Mouse (Mus musculus): ENCODE data around the gene Tmem72. TPM values are rescaled to one million over a fixed set of nuclear protein-coding genes. Genes with fewer than 3 reads are reported as not detected.

Tmem72 gene
- 0.09 and 0.10 TPM in 2 replicates for polyA plus RNA-seq (2016; fragmentation: Nextera tagmentation; extraction: Ambion mirVana)

- no peaks in the 10 kb centered on the region for H3K36me3 ChIP-seq
- H3K4me2 ChIP-seq (replicated peaks), result no peak within 1 kb of the TSS
- no peaks in the 10 kb centered on the region for H3K27me3 ChIP-seq
- H3K9ac ChIP-seq, result no peak within 1 kb of the TSS
- H3K9me3 ChIP-seq, result no peaks in the 10 kb centered on the region
- 74% methylated on average over 8 of the region's 8 CpGs for WGBS
- H3K27ac ChIP-seq, result no peak within 1 kb of the TSS
- H3K4me1 ChIP-seq, result no peaks in the 10 kb centered on the region
- no peak within 1 kb of the TSS for H3K4me3 ChIP-seq
- no peak for ATAC-seq (ENCODE audit: insufficient number of reproducible peaks, insufficient read depth, low FRiP score, low TSS enrichment)
Measured at GRCm38 (mm10) chr6:116716666-116717065, at the start of gene Tmem72. Gene Tmem72 (minus strand): TSS chr6:116716913.

- no peaks in the 10 kb centered on the region for H3K9me3 ChIP-seq
- WGBS, result 90% methylated on average over 4 of the region's 4 CpGs
- H3K27ac ChIP-seq, result no peak overlapping the region
- no peak overlapping the region for H3K4me3 ChIP-seq
- H3K4me2 ChIP-seq (replicated peaks), result no peak overlapping the region
- H3K9ac ChIP-seq, result no peak overlapping the region
- no peaks in the 10 kb centered on the region for H3K36me3 ChIP-seq
- H3K4me1 ChIP-seq, result no peaks in the 10 kb centered on the region
- ATAC-seq (ENCODE audit: insufficient number of reproducible peaks, insufficient read depth, low FRiP score, low TSS enrichment), result 0 out of 2 replicates have a peak, but pooled peaks have one; percentile 35
- no peaks in the 10 kb centered on the region for H3K27me3 ChIP-seq
Measured at GRCm38 (mm10) chr6:116764524-116764923, 47.8 kb upstream of the Tmem72 start.

- no peak overlapping the region for H3K9ac ChIP-seq
- no peak overlapping the region for H3K4me2 ChIP-seq (replicated peaks)
- no peak overlapping the region for H3K4me3 ChIP-seq
- H3K27me3 ChIP-seq, result no peaks in the 10 kb centered on the region
- H3K36me3 ChIP-seq, result no peaks in the 10 kb centered on the region
- 60% methylated on average over 3 of the region's 3 CpGs for WGBS
- no peak overlapping the region for H3K27ac ChIP-seq
- no peaks in the 10 kb centered on the region for H3K9me3 ChIP-seq
- ATAC-seq (ENCODE audit: insufficient number of reproducible peaks, insufficient read depth, low FRiP score, low TSS enrichment), result no peak
- H3K4me1 ChIP-seq, result no peaks in the 10 kb centered on the region
Measured at GRCm38 (mm10) chr6:116762333-116762732, 45.6 kb upstream of the Tmem72 start.

GRCm38 (mm10) chr6:116760181-116760580 is 43.5 kb upstream of the Tmem72 start:
- no peaks in the 10 kb centered on the region for H3K36me3 ChIP-seq
- H3K4me2 ChIP-seq (replicated peaks), result no peak overlapping the region
- no peak overlapping the region for H3K4me3 ChIP-seq
- no peaks in the 10 kb centered on the region for H3K27me3 ChIP-seq
- no peaks in the 10 kb centered on the region for H3K9me3 ChIP-seq
- H3K4me1 ChIP-seq, result no peaks in the 10 kb centered on the region
- ATAC-seq (ENCODE audit: insufficient number of reproducible peaks, insufficient read depth, low FRiP score, low TSS enrichment), result no peak
- 75% methylated on average over 6 of the region's 6 CpGs for WGBS
- H3K9ac ChIP-seq, result no peak overlapping the region
- H3K27ac ChIP-seq, result no peak overlapping the region

- no peaks in the 10 kb centered on the region for H3K4me1 ChIP-seq
- H3K27ac ChIP-seq, result no peak overlapping the region
- no peaks in the 10 kb centered on the region for H3K9me3 ChIP-seq
- H3K4me3 ChIP-seq, result no peak overlapping the region
- no peak for ATAC-seq (ENCODE audit: insufficient number of reproducible peaks, insufficient read depth, low FRiP score, low TSS enrichment)
- no peak overlapping the region for H3K4me2 ChIP-seq (replicated peaks)
- no peaks in the 10 kb centered on the region for H3K27me3 ChIP-seq
- no peaks in the 10 kb centered on the region for H3K36me3 ChIP-seq
- 84% methylated on average over 3 of the region's 3 CpGs for WGBS
- no peak overlapping the region for H3K9ac ChIP-seq
Measured at GRCm38 (mm10) chr6:116756364-116756763, 39.7 kb upstream of the Tmem72 start.

- ATAC-seq (ENCODE audit: insufficient number of reproducible peaks, insufficient read depth, low FRiP score, low TSS enrichment), result no peak
- no peak overlapping the region for H3K4me2 ChIP-seq (replicated peaks)
- no peaks in the 10 kb centered on the region for H3K27me3 ChIP-seq
- H3K36me3 ChIP-seq, result no peaks in the 10 kb centered on the region
- no peak overlapping the region for H3K27ac ChIP-seq
- 75% methylated on average over 2 of the region's 2 CpGs for WGBS
- H3K9ac ChIP-seq, result no peak overlapping the region
- H3K4me3 ChIP-seq, result no peak overlapping the region
- no peaks in the 10 kb centered on the region for H3K4me1 ChIP-seq
- no peaks in the 10 kb centered on the region for H3K9me3 ChIP-seq
Measured at GRCm38 (mm10) chr6:116738046-116738445, 21.3 kb upstream of the Tmem72 start.

GRCm38 (mm10) chr6:116735361-116735760 is 18.6 kb upstream of the Tmem72 start:
- Histone ChIP-seq H3K36me3 (no peaks in the 10 kb centered on the region), H3K9ac (no peak overlapping the region), H3K4me3 (no peak overlapping the region), H3K27me3 (no peaks in the 10 kb centered on the region), H3K27ac (no peak overlapping the region), H3K4me2 (replicated peaks) (no peak overlapping the region), H3K4me1 (no peaks in the 10 kb centered on the region), H3K9me3 (no peaks in the 10 kb centered on the region)
- 89% methylated on average over 5 of the region's 5 CpGs for WGBS
- no peak for ATAC-seq (ENCODE audit: insufficient number of reproducible peaks, insufficient read depth, low FRiP score, low TSS enrichment)

GRCm38 (mm10) chr6:116733577-116733976 is 16.9 kb upstream of the Tmem72 start:
- 69% methylated on average over 4 of the region's 4 CpGs for WGBS
- Histone ChIP-seq H3K9me3 (no peaks in the 10 kb centered on the region), H3K4me1 (no peaks in the 10 kb centered on the region), H3K4me2 (replicated peaks) (no peak overlapping the region), H3K4me3 (no peak overlapping the region), H3K9ac (no peak overlapping the region), H3K36me3 (no peaks in the 10 kb centered on the region), H3K27me3 (no peaks in the 10 kb centered on the region), H3K27ac (no peak overlapping the region)
- no peak for ATAC-seq (ENCODE audit: insufficient number of reproducible peaks, insufficient read depth, low FRiP score, low TSS enrichment)

- no peak overlapping the region for H3K9ac ChIP-seq
- H3K27ac ChIP-seq, result no peak overlapping the region
- H3K4me1 ChIP-seq, result no peaks in the 10 kb centered on the region
- no peak overlapping the region for H3K4me2 ChIP-seq (replicated peaks)
- H3K27me3 ChIP-seq, result no peaks in the 10 kb centered on the region
- no peaks in the 10 kb centered on the region for H3K9me3 ChIP-seq
- ATAC-seq (ENCODE audit: insufficient number of reproducible peaks, insufficient read depth, low FRiP score, low TSS enrichment), result no peak
- WGBS, result 83% methylated on average over 12 of the region's 12 CpGs
- no peaks in the 10 kb centered on the region for H3K36me3 ChIP-seq
- no peak overlapping the region for H3K4me3 ChIP-seq
Measured at GRCm38 (mm10) chr6:116724489-116725160, 7.9 kb upstream of the Tmem72 start.

- ATAC-seq (ENCODE audit: insufficient number of reproducible peaks, insufficient read depth, low FRiP score, low TSS enrichment), result no peak
Measured at GRCm38 (mm10) chr6:116718920-116719319, 2.2 kb upstream of the Tmem72 start.

GRCm38 (mm10) chr6:116718361-116718760 is 1.6 kb upstream of the Tmem72 start:
- no peak overlapping the region for H3K9ac ChIP-seq
- no peak overlapping the region for H3K4me2 ChIP-seq (replicated peaks)
- H3K27me3 ChIP-seq, result no peaks in the 10 kb centered on the region
- no peak overlapping the region for H3K4me3 ChIP-seq
- no peak for ATAC-seq (ENCODE audit: insufficient number of reproducible peaks, insufficient read depth, low FRiP score, low TSS enrichment)
- no peak overlapping the region for H3K27ac ChIP-seq
- 73% methylated on average over 4 of the region's 4 CpGs for WGBS
- H3K36me3 ChIP-seq, result no peaks in the 10 kb centered on the region
- H3K4me1 ChIP-seq, result no peaks in the 10 kb centered on the region
- H3K9me3 ChIP-seq, result no peaks in the 10 kb centered on the region

More at GRCm38 (mm10) chr6:116718920-116719319, 2.2 kb upstream of the Tmem72 start:
- Histone ChIP-seq H3K4me2 (replicated peaks) (no peak overlapping the region), H3K27me3 (no peaks in the 10 kb centered on the region), H3K36me3 (no peaks in the 10 kb centered on the region), H3K4me3 (no peak overlapping the region), H3K27ac (no peak overlapping the region), H3K4me1 (no peaks in the 10 kb centered on the region), H3K9ac (no peak overlapping the region), H3K9me3 (no peaks in the 10 kb centered on the region)
- 69% methylated on average over 4 of the region's 4 CpGs for WGBS

GRCm38 (mm10) chr6:116717851-116718250 is 1.1 kb upstream of the Tmem72 start:
- no peak overlapping the region for H3K9ac ChIP-seq
- no peak for ATAC-seq (ENCODE audit: insufficient number of reproducible peaks, insufficient read depth, low FRiP score, low TSS enrichment)
- H3K9me3 ChIP-seq, result no peaks in the 10 kb centered on the region
- no peak overlapping the region for H3K4me3 ChIP-seq
- no peak overlapping the region for H3K4me2 ChIP-seq (replicated peaks)
- H3K27me3 ChIP-seq, result no peaks in the 10 kb centered on the region
- WGBS, result 91% methylated on average over 7 of the region's 7 CpGs
- H3K4me1 ChIP-seq, result no peaks in the 10 kb centered on the region
- H3K36me3 ChIP-seq, result no peaks in the 10 kb centered on the region
- no peak overlapping the region for H3K27ac ChIP-seq
